Mouse (Mus musculus) embryonic facial prominence, embryonic 14.5 days (tissue): ENCODE results near the gene Slc4a4. TPM values are rescaled to one million over a fixed set of nuclear protein-coding genes. Genes with fewer than 3 reads are reported as not detected.

Experiments
- ATAC-seq: fragments of 200-750 bp; cut with Nextera tagmentation; 2 replicates; pipeline ENCODE4 v1.8.0; 2017; ENCODE audit warnings: low read depth, moderate number of reproducible peaks, moderate TSS enrichment
- DNase-seq: peaks from one replicate; pipeline ENCODE4 v3.0.0-alpha.2; 2015; ENCODE audit warnings: low spot score
- H3K27ac ChIP-seq: fragments of 300-500 bp; sonication (generic); replicated peaks from 2 replicates; pipeline ENCODE4 v1.5.1; 2014; ENCODE audit warnings: low read depth, mild to moderate bottlenecking, low read length, moderate library complexity
- H3K27me3 ChIP-seq: fragments of 300-500 bp; sonication (generic); replicated peaks from 2 replicates; pipeline ENCODE4 v1.6.1; 2014; ENCODE audit warnings: low read length; ENCODE audit not compliant: control insufficient read depth, insufficient read depth
- H3K36me3 ChIP-seq: fragments of 300-500 bp; sonication (generic); 2 replicates; pipeline ENCODE4 v1.6.1; 2014; ENCODE audit warnings: low read length, mixed read lengths; ENCODE audit not compliant: control insufficient read depth, insufficient read depth
- H3K4me1 ChIP-seq: fragments of 300-500 bp; sonication (generic); 2 replicates; pipeline ENCODE4 v1.6.1; 2014; ENCODE audit warnings: antibody characterized with exemption, low read length; ENCODE audit not compliant: control insufficient read depth, insufficient read depth
- H3K4me2 ChIP-seq: fragments of 300-500 bp; sonication (generic); 2 replicates; pipeline ENCODE4 v1.6.1; 2014; ENCODE audit warnings: low read depth, mild to moderate bottlenecking, low read length, moderate library complexity, mixed read lengths
- H3K4me3 ChIP-seq: fragments of 300-500 bp; sonication (generic); 2 replicates; pipeline ENCODE4 v1.5.1; 2014; ENCODE audit warnings: low read depth, mild to moderate bottlenecking, low read length
- H3K9ac ChIP-seq: fragments of 300-500 bp; sonication (generic); 2 replicates; pipeline ENCODE4 v1.6.1; 2014; ENCODE audit warnings: low read depth, mild to moderate bottlenecking, low read length, moderate library complexity, mixed read lengths
- H3K9me3 ChIP-seq: fragments of 300-500 bp; sonication (generic); 2 replicates; pipeline ENCODE4 v1.6.1; 2016; ENCODE audit warnings: low read length; ENCODE audit not compliant: control insufficient read depth
- WGBS: fragments of 180-500 bp; shearing (Covaris S2); extraction: QIAGEN DNeasy Blood & Tissue Kit; methylation state at CpG from one replicate; pipeline ENCODE4 v1.1.7; 2014; 5-methylcytosine and 5-hydroxymethylcytosine counted together
- polyA plus RNA-seq: library from polyadenylated mRNA; unstranded; fragments of >200 nt; fragmentation: Nextera tagmentation; extraction: Ambion mirVana; gene quantifications from 2 replicates; pipeline ENCODE4 v1.2.1, GENCODE M21; 2014

Slc4a4 gene
- polyA plus RNA-seq, 1 experiment from 2014 or later = 4.0 TPM

- Histone ChIP-seq H3K36me3 (no peaks in the 10 kb centered on the region), H3K4me1 (peaks cover 3% of the 10 kb centered on the region; the same call in 1 of the 2 replicates), H3K4me3 (no peak overlapping the region), H3K27ac (no peak overlapping the region), H3K9ac (no peak overlapping the region), H3K27me3 (no peaks in the 10 kb centered on the region), H3K9me3 (no peaks in the 10 kb centered on the region), H3K4me2 (no peak overlapping the region)
- no peak for DNase-seq
- WGBS = 90% methylated on average over 1 of the region's 1 CpGs
- no peak for ATAC-seq
These were observed 51.6 kb downstream of the Slc4a4 start for GRCm38 (mm10) chr5:88938208-88938607.

- no peak overlapping the region for H3K4me3 ChIP-seq
- H3K27ac ChIP-seq = no peak overlapping the region
- H3K27me3 ChIP-seq = no peaks in the 10 kb centered on the region
- H3K9ac ChIP-seq = no peak overlapping the region
- H3K36me3 ChIP-seq = no peaks in the 10 kb centered on the region
- H3K4me2 ChIP-seq = no peak overlapping the region
- no peak for DNase-seq
- peak; percentile 33; the same call in 1 of the 2 replicates for ATAC-seq
- H3K9me3 ChIP-seq = no peaks in the 10 kb centered on the region
- H3K4me1 ChIP-seq = no peaks in the 10 kb centered on the region; the same call in 1 of the 2 replicates
- WGBS = 45% methylated on average over 5 of the region's 6 CpGs
These were observed 52.5 kb downstream of the Slc4a4 start for GRCm38 (mm10) chr5:88939151-88939550.

GRCm38 (mm10) chr5:88939782-88940181 lies 53.2 kb downstream of the Slc4a4 start:
- Histone ChIP-seq H3K4me2 (no peak overlapping the region), H3K27ac (no peak overlapping the region), H3K27me3 (no peaks in the 10 kb centered on the region), H3K36me3 (no peaks in the 10 kb centered on the region), H3K9ac (no peak overlapping the region), H3K4me1 (no peaks in the 10 kb centered on the region), H3K4me3 (no peak overlapping the region), H3K9me3 (no peaks in the 10 kb centered on the region)
- ATAC-seq (no peak), DNase-seq (no peak)
- WGBS = 59% methylated on average over 2 of the region's 2 CpGs

- no peaks in the 10 kb centered on the region for H3K9me3 ChIP-seq
- H3K4me3 ChIP-seq = no peak overlapping the region
- H3K4me1 ChIP-seq = no peaks in the 10 kb centered on the region
- H3K27ac ChIP-seq = no peak overlapping the region
- 73% methylated on average over 7 of the region's 7 CpGs for WGBS
- no peak overlapping the region for H3K4me2 ChIP-seq
- no peaks in the 10 kb centered on the region for H3K36me3 ChIP-seq
- no peak overlapping the region for H3K9ac ChIP-seq
- ATAC-seq = no peak
- H3K27me3 ChIP-seq = no peaks in the 10 kb centered on the region
- no peak for DNase-seq
These were observed 55.3 kb downstream of the Slc4a4 start for GRCm38 (mm10) chr5:88941905-88942304.

GRCm38 (mm10) chr5:88945661-88946339 lies 59.2 kb downstream of the Slc4a4 start:
- WGBS = 79% methylated on average over 10 of the region's 10 CpGs
- H3K9me3 ChIP-seq = no peaks in the 10 kb centered on the region
- H3K4me3 ChIP-seq = no peak overlapping the region
- no peak overlapping the region for H3K4me2 ChIP-seq
- H3K36me3 ChIP-seq = no peaks in the 10 kb centered on the region
- no peaks in the 10 kb centered on the region for H3K27me3 ChIP-seq
- DNase-seq (no peak), ATAC-seq (no peak)
- H3K4me1 ChIP-seq = no peaks in the 10 kb centered on the region
- H3K9ac ChIP-seq = no peak overlapping the region
- no peak overlapping the region for H3K27ac ChIP-seq

GRCm38 (mm10) chr5:88950337-88950736 lies 63.7 kb downstream of the Slc4a4 start:
- Histone ChIP-seq H3K9me3 (no peaks in the 10 kb centered on the region), H3K36me3 (no peaks in the 10 kb centered on the region), H3K4me3 (no peak overlapping the region), H3K27me3 (no peaks in the 10 kb centered on the region), H3K4me2 (no peak overlapping the region), H3K9ac (no peak overlapping the region), H3K27ac (no peak overlapping the region), H3K4me1 (no peaks in the 10 kb centered on the region)
- no peak for DNase-seq
- ATAC-seq = no peak
- WGBS = 90% methylated on average over 7 of the region's 7 CpGs

GRCm38 (mm10) chr5:88952757-88953577 lies 66.3 kb downstream of the Slc4a4 start:
- no peaks in the 10 kb centered on the region for H3K9me3 ChIP-seq
- H3K27ac ChIP-seq = no peak overlapping the region
- no peaks in the 10 kb centered on the region for H3K27me3 ChIP-seq
- 0 out of 2 replicates have a peak overlapping the region, but pooled peaks have one; percentile 26 for H3K4me2 ChIP-seq
- H3K4me3 ChIP-seq = no peak overlapping the region
- WGBS = 76% methylated on average over 17 of the region's 17 CpGs
- ATAC-seq (no peak), DNase-seq (no peak)
- H3K36me3 ChIP-seq = no peaks in the 10 kb centered on the region
- H3K4me1 ChIP-seq = no peaks in the 10 kb centered on the region
- H3K9ac ChIP-seq = no peak overlapping the region

GRCm38 (mm10) chr5:88957735-88958134 lies 71.1 kb downstream of the Slc4a4 start:
- DNase-seq = no peak
- H3K4me1 ChIP-seq = no peaks in the 10 kb centered on the region
- H3K27me3 ChIP-seq = no peaks in the 10 kb centered on the region
- ATAC-seq = no peak
- WGBS = 85% methylated on average over 5 of the region's 5 CpGs
- H3K4me2 ChIP-seq = no peak overlapping the region
- no peaks in the 10 kb centered on the region for H3K9me3 ChIP-seq
- no peaks in the 10 kb centered on the region for H3K36me3 ChIP-seq
- H3K9ac ChIP-seq = no peak overlapping the region
- no peak overlapping the region for H3K4me3 ChIP-seq
- no peak overlapping the region for H3K27ac ChIP-seq
